Mouse (Mus musculus): ENCODE measurements around the gene Fam206a.

The Fam206a gene

DNA sequence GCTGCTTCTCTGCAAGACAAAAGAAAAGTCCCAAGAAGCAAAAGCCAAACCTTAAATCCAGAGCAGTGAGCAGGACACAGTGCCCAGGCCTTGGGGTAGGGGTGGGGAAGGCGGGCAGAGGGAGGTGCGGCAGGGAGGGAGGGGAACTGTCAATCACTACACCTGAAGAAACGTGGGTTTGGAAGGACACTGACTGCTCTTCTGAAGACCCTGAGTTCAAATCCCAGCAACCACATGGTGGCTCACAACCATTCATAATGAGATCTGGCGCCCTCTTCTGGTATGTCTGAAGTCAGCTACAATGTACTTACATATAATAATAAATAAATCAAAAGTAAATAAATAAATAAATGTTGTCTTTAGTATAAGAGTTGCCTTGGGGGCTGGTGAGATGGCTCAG lies 42.8 kb downstream of the Fam206a start:
- DNase-seq: no peak

- DNase-seq: no peak
Observed at GRCm38 (mm10) chr4:56845896-56846533, 43.9 kb downstream of the Fam206a start.

- no peak for DNase-seq
Observed at GRCm38 (mm10) chr4:56847400-56847799, 45.3 kb downstream of the Fam206a start.

- DNase-seq: no peak
Observed at GRCm38 (mm10) chr4:56848044-56848443, 45.9 kb downstream of the Fam206a start.

DNA sequence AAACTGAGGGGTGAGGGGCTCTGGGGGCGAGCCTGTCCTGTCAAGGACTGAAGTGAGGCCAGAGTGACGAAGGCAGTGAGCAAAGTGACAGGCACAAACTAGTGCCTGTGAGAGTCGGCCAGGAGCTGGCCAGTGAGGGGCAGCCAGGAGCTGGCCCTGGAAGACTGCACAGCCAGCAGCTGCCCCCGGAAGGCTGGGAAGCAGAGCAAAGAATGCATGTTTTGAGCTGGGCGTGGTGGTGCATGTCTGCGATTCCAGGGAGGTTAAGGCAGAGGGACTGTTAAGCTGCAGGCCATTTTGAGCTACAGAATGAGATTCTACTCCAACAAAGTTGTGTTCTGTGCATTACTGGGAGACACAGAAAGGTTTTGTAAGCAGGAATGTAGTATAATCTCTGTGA lies 48.6 kb downstream of the Fam206a start:
- peak; percentile 54 to 70 for DNase-seq

DNA sequence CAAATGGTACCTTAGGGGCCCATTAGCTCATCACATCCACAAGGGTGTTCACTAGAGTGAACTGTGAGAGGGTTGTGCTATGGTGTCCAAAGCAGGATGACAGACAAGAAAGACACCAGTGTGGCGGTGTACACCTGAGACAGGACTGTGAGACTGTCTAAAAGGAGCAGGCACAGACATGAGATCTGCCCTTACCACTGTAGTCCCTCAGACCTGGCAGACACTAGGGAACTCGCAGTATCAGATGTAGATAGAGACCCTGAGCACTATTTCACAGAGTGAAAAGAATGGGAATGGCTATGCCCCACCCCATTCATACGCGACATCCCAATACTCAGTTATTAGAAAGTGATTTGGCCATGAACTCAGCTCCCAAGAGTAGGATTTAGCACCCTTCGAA lies 53.8 kb downstream of the Fam206a start:
- no peak for DNase-seq

GRCm38 (mm10) chr4:56856371-56856949 lies 54.3 kb downstream of the Fam206a start:
- no peak for DNase-seq

DNA sequence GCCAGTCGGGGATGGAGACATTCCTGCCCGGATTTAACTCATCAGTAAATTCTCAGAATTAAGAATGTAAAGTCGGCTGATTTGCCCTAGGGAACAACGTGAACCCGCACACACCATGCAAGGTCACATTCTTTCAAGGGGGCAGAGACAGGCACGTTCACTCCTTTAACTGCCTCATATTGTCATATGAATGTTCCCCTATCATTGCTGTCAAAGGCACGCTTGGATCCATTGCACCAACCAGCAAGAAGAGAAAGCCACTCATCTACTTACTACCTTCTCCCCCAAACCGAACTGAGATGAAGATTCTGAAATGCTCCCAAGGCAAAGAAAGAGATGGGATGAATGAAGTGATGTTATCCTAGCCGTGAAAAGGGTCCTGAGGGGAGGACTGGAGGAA lies 56.6 kb downstream of the Fam206a start:
- DNase-seq: no peak
